Mouse (Mus musculus): ENCODE measurements at regions not wholly inside any gene's neighbourhood (a gene's known extent, or its start where the extent isn't known, plus 50 kb on each side); places are given as distances from the start of the nearest gene placed in this dataset.

DNA sequence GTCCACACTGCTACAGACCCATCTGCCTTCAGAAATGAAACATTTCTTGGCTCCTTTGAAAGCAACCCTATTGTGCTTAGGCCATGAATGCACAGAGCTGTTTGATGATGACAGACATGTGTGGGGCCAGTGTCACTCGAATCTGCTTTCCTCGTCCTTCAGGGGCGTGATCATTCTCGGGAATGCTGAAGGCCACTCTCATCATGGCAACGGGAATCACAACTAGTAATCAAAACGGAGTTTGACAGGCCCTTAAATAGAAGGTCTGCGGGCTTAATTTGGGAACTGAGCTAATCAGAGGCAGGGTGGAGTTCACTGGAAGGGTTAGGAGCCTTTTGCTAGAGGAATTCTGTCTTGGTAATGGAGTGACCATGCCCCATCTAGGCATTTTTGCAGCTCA is 290.2 kb upstream of the Trib2 start:
- TF ChIP-seq CTCF (IDR thresholded peaks at IDR 0.05; ENCODE audit: borderline replicate concordance, insufficient read depth, low read depth, low read length) (no peak), POLR2A (IDR thresholded peaks at IDR 0.05; ENCODE audit: borderline replicate concordance, insufficient read depth, low read length) (no peak)
